Mouse (Mus musculus) gastrocnemius, adult 8-10 months (tissue): ENCODE results near the gene Mapkapk5. TPM values are rescaled to one million over a fixed set of nuclear protein-coding genes. Genes with fewer than 3 reads are reported as not detected.

ENCODE experiments used
- DNase-seq, 2 experiments: peaks; one replicate each; pipeline ENCODE4 v3.0.0; 2022; ENCODE audit warnings: low spot score in 2 of 2
- total RNA-seq, 4 experiments: library from RNA; stranded (reverse); gene quantifications; 2 replicates each; pipeline ENCODE4 v1.2.4; 2022

Gene Mapkapk5
- 100 to 1,000 TPM; 112 to 152 (median 133) TPM for total RNA-seq

GRCm38 (mm10) chr5:121545793-121546529, at the start of gene Mapkapk5:
TSS of gene Mapkapk5 (minus strand) at chr5:121545905.
- peak; percentile 89 to 94 for DNase-seq

GRCm38 (mm10) chr5:121594714-121595313, 49.1 kb upstream of the Mapkapk5 start:
- DNase-seq, result no peak

GRCm38 (mm10) chr5:121593451-121594401, 48.0 kb upstream of the Mapkapk5 start, which contains the start of gene Aldh2:
TSS of gene Aldh2 (minus strand) at chr5:121593824.
- DNase-seq, result peak; percentile 75 to 90

- no peak for DNase-seq
These were observed 47.2 kb upstream of the Mapkapk5 start for GRCm38 (mm10) chr5:121592816-121593407.

- no peak for DNase-seq
These were observed 46.5 kb upstream of the Mapkapk5 start for GRCm38 (mm10) chr5:121592064-121592815.

GRCm38 (mm10) chr5:121591417-121592063, 45.8 kb upstream of the Mapkapk5 start:
- DNase-seq, result no peak

GRCm38 (mm10) chr5:121589928-121590327, 44.2 kb upstream of the Mapkapk5 start:
- DNase-seq, result no peak

GRCm38 (mm10) chr5:121586400-121587039, 40.8 kb upstream of the Mapkapk5 start:
- peak; percentile 49 to 59 for DNase-seq

GRCm38 (mm10) chr5:121585699-121586098, 40.0 kb upstream of the Mapkapk5 start:
- no peak for DNase-seq

GRCm38 (mm10) chr5:121585005-121585404, 39.3 kb upstream of the Mapkapk5 start:
- DNase-seq, result no peak

- peak; percentile 96 to 97 for DNase-seq
These were observed 38.2 kb upstream of the Mapkapk5 start for GRCm38 (mm10) chr5:121583765-121584501.

- DNase-seq, result no peak
These were observed 36.2 kb upstream of the Mapkapk5 start for GRCm38 (mm10) chr5:121581945-121582344.

- DNase-seq, result peak; percentile 67 to 70
These were observed 31.3 kb upstream of the Mapkapk5 start for GRCm38 (mm10) chr5:121576927-121577488.

- DNase-seq, result no peak
These were observed 30.2 kb upstream of the Mapkapk5 start for GRCm38 (mm10) chr5:121575867-121576266.

GRCm38 (mm10) chr5:121574145-121574544, 28.4 kb upstream of the Mapkapk5 start:
- no peak for DNase-seq

GRCm38 (mm10) chr5:121570787-121571186, 25.1 kb upstream of the Mapkapk5 start:
- DNase-seq, result no peak

GRCm38 (mm10) chr5:121569881-121570420, 24.2 kb upstream of the Mapkapk5 start:
- DNase-seq, result no peak

- DNase-seq, result no peak
These were observed 20.5 kb upstream of the Mapkapk5 start for GRCm38 (mm10) chr5:121566035-121566681.
